Mouse (Mus musculus) kidney, adult 2 months (tissue): Measurements from ENCODE around the gene Ckb.
A peak's percentile ranks its signal among the peaks of the same experiment; 100 is the strongest.

Source experiments
- CTCF ChIP-seq: fragments of 200-500 bp; conservative IDR thresholded peaks from 2 replicates; pipeline ENCODE4 v1.5.1; 2011; ENCODE audit warnings: low read depth, mild to moderate bottlenecking, control low read depth, low read length, moderate library complexity, mixed read lengths; ENCODE audit not compliant: insufficient read depth, insufficient read length
- POLR2A ChIP-seq: fragments of 200-500 bp; IDR thresholded peaks from one replicate; pipeline ENCODE4 v1.6.1; 2011; ENCODE audit warnings: low read depth, low read length, control low read depth

DNA sequence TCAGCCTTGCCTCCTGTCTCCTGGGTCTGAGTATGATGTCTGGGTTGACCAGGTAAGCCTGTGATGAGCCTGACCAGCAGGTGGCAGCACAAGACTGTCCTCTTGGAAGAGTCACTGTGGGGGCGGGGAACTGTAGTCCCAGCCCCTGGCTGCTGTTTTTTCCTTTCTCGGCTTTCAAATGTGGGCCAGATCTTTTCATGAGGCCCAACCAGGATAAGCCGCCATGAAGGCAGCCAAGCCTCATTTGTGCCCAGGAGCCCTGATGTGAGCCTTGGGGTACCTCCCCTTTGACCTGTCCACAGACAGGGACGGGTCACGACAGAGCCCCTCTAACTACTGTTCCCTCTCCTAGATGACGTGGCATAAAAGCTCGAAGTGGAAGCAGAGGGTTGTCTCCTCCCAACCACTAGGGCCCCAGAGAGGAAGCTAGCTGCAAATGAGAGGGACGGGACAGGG is 3.7 kb downstream of the Ckb start:
- TF ChIP-seq POLR2A: no peak
- TF ChIP-seq CTCF: peak; percentile 98
